Mouse (Mus musculus) olfactory bulb, adult 2 months (tissue): ENCODE results near the gene Mettl22.

Experiments used
- CTCF ChIP-seq: fragments of 200-500 bp; IDR thresholded peaks from 2 replicates; pipeline ENCODE4 v1.5.1; 2012; ENCODE audit warnings: low read depth, mild to moderate bottlenecking, low read length, moderate library complexity; ENCODE audit not compliant: insufficient read depth
- POLR2A ChIP-seq: fragments of 200-500 bp; IDR thresholded peaks from 2 replicates; pipeline ENCODE4 v1.6.1; 2012; ENCODE audit warnings: mild to moderate bottlenecking, low read depth, low read length, moderate library complexity; ENCODE audit not compliant: insufficient read depth

DNA sequence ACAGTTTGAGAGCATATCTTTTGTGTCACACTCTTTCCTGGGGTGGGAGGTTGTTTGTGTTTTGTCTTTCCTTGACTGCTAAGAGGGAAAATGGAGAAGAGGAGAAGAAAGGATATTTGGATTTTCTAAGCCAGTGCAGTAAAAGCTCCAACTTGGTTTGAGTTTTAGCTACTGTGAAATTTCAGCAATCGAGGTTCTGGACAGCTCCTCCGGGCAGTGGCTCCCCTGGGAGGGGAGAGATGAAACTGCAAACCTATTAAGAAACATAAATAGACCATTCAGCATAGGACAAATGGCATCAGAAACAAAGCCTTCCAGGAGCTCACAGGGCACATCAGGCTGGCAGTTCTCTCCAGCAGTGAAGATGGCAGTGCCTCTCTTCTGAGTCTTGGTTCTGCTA is 33.7 kb downstream of the Mettl22 start:
- TF ChIP-seq CTCF (no peak), POLR2A (no peak)
